Mouse (Mus musculus): ENCODE measurements at regions not wholly inside any gene's neighbourhood (a gene's known extent, or its start where the extent isn't known, plus 50 kb on each side); places are given as distances from the start of the nearest gene placed in this dataset.
A peak's percentile ranks its signal among the peaks of the same experiment; 100 is the strongest.
"Not testable (repeated sequence)": the region's sequence is repeated elsewhere in the genome, so short reads cannot be mapped to it uniquely, and the experiment has no call there.

DNA sequence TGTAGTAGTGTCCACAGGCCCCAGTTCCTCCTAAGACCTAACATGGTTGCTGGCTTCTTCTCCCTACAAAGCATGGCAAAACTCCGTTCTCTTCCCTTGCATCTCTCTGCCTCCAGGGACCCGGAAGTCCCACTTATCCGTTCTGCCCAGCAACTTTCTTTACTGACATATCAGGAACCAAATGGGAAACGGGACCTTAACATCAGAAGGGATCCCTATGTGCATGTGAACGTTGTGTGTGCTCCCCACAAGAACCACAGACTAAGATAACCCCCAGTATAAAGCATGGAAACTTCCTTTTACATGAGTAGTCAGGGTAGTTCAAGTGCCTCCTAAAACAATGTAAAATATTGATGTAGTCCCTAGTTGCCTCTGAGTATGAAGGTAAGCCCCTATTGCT lies 61.6 kb downstream of the Zxdb start:
- no peaks in the 10 kb centered on the region for H3K36me3 ChIP-seq
- WGBS = 62% methylated on average over 5 of the region's 5 CpGs
- no peak overlapping the region for H3K27ac ChIP-seq (ENCODE audit: poor library complexity, severe bottlenecking)

DNA sequence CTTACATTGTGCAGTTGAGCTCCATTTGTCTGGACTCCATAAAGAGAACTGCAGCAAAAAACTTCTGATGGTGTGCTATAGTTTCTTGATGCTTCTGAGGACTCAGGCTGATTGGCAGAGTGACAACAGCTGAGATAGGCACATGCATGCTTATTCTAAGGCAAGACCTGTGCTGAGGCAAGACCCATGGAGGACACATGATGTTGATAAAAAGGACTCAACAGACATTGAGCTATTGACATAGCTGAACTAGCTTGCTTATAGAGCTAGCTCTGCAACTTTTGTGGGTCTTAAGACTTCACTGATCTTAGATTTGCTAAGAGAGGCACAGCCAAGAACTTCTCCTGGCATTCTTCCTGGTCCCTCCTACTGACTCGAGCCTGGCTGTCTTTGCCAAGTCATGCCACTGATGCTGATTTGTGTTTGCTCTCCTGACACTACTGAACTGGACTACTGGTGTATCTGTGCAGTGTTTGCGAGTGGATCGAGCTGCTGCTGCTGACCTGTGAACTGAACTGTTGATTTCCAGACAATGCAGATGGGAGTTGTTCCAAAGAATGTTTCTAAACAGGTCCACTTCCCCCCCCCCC lies 64.1 kb downstream of the Zxdb start:
- Histone ChIP-seq H3K27me3 (replicated peaks) (no peaks in the 10 kb centered on the region), H3K4me2 (no peak overlapping the region), H3K27ac (ENCODE audit: poor library complexity, severe bottlenecking) (no peak overlapping the region), H3K9ac (no peak overlapping the region), H3K9me3 (replicated peaks) (no peaks in the 10 kb centered on the region; the same call in 1 of the 2 replicates), H3K4me3 (no peak overlapping the region), H3K4me1 (replicated peaks) (no peaks in the 10 kb centered on the region), H3K36me3 (no peaks in the 10 kb centered on the region)
- no peak for ATAC-seq (ENCODE audit: insufficient number of reproducible peaks, low FRiP score)
- 75% methylated on average over 3 of the region's 3 CpGs for WGBS

More for the DNA sequence above, 61.6 kb downstream of the Zxdb start:
- H3K4me3 ChIP-seq = no peak overlapping the region
- H3K9ac ChIP-seq = no peak overlapping the region
- no peaks in the 10 kb centered on the region for H3K4me1 ChIP-seq (replicated peaks)
- no peak for ATAC-seq (ENCODE audit: insufficient number of reproducible peaks, low FRiP score)
- no peaks in the 10 kb centered on the region for H3K27me3 ChIP-seq (replicated peaks)
- H3K9me3 ChIP-seq (replicated peaks) = no peaks in the 10 kb centered on the region; the same call in 1 of the 2 replicates
- no peak overlapping the region for H3K4me2 ChIP-seq

GRCm38 (mm10) chrX:94796845-94797244 lies 72.5 kb downstream of the Zxdb start:
- no CpG with 5 or more reads among the region's 37 CpGs for WGBS
- not testable (repeated sequence) for H3K9ac ChIP-seq; H3K36me3 ChIP-seq; H3K4me1 ChIP-seq (replicated peaks); H3K27me3 ChIP-seq (replicated peaks); H3K4me2 ChIP-seq; H3K27ac ChIP-seq (ENCODE audit: poor library complexity, severe bottlenecking); H3K9me3 ChIP-seq (replicated peaks); H3K4me3 ChIP-seq
- ATAC-seq (ENCODE audit: insufficient number of reproducible peaks, low FRiP score) = peak; percentile 46; the same call in 1 of the 2 replicates

- WGBS = no CpG with 5 or more reads among the region's 131 CpGs
- not testable (repeated sequence) for H3K27me3 ChIP-seq (replicated peaks); H3K4me1 ChIP-seq (replicated peaks); H3K4me3 ChIP-seq; H3K9ac ChIP-seq; H3K4me2 ChIP-seq; H3K36me3 ChIP-seq; H3K9me3 ChIP-seq (replicated peaks); H3K27ac ChIP-seq (ENCODE audit: poor library complexity, severe bottlenecking)
- peak; percentile 74 for ATAC-seq (ENCODE audit: insufficient number of reproducible peaks, low FRiP score)
Measured at GRCm38 (mm10) chrX:94797348-94798182, 73.2 kb downstream of the Zxdb start.

GRCm38 (mm10) chrX:94798183-94798619 lies 73.8 kb downstream of the Zxdb start:
- not testable (repeated sequence) for H3K27ac ChIP-seq (ENCODE audit: poor library complexity, severe bottlenecking); H3K4me2 ChIP-seq; H3K36me3 ChIP-seq; H3K9me3 ChIP-seq (replicated peaks); H3K27me3 ChIP-seq (replicated peaks); H3K9ac ChIP-seq; H3K4me1 ChIP-seq (replicated peaks); H3K4me3 ChIP-seq
- ATAC-seq (ENCODE audit: insufficient number of reproducible peaks, low FRiP score) = peak; percentile 57
- WGBS = no CpG with 5 or more reads among the region's 22 CpGs

- not testable (repeated sequence) for H3K27me3 ChIP-seq (replicated peaks); ATAC-seq (ENCODE audit: insufficient number of reproducible peaks, low FRiP score); H3K9ac ChIP-seq; H3K9me3 ChIP-seq (replicated peaks); H3K4me1 ChIP-seq (replicated peaks); H3K4me2 ChIP-seq; H3K27ac ChIP-seq (ENCODE audit: poor library complexity, severe bottlenecking); H3K36me3 ChIP-seq; H3K4me3 ChIP-seq
- WGBS = no CpG with 5 or more reads among the region's 3 CpGs
Measured at GRCm38 (mm10) chrX:94812760-94813159, 88.4 kb downstream of the Zxdb start.

GRCm38 (mm10) chrX:94827524-94827923 lies 103.2 kb downstream of the Zxdb start:
- H3K27me3 ChIP-seq (replicated peaks); H3K9ac ChIP-seq; H3K4me1 ChIP-seq (replicated peaks); H3K4me2 ChIP-seq; H3K36me3 ChIP-seq; H3K4me3 ChIP-seq; ATAC-seq (ENCODE audit: insufficient number of reproducible peaks, low FRiP score); H3K27ac ChIP-seq (ENCODE audit: poor library complexity, severe bottlenecking); H3K9me3 ChIP-seq (replicated peaks): not testable (repeated sequence)
- WGBS = 91% methylated on average over 6 of the region's 6 CpGs

GRCm38 (mm10) chrX:94844110-94844779 lies 119.9 kb downstream of the Zxdb start:
- WGBS = 23% methylated on average over 2 of the region's 2 CpGs
- not testable (repeated sequence) for H3K9me3 ChIP-seq (replicated peaks); ATAC-seq (ENCODE audit: insufficient number of reproducible peaks, low FRiP score); H3K36me3 ChIP-seq; H3K4me3 ChIP-seq; H3K4me2 ChIP-seq; H3K9ac ChIP-seq; H3K4me1 ChIP-seq (replicated peaks); H3K27me3 ChIP-seq (replicated peaks); H3K27ac ChIP-seq (ENCODE audit: poor library complexity, severe bottlenecking)

DNA sequence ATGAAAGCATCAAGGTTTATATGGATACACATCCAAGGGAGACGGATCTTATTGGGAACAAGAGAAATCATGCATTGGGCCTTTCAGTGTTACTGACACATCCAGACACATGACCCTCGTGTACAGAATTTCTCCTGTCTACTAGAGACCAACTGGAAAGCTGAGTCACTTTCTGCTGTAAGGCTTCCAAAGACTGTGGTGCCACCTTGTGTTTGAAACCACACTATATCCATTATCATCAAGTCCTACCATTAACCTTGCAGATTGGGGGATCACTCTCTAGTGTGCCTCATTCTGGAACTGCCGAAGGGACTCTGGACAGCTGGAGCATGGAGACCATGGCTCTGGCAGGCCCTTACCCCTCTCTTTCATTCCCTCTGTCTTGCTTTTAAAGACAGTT lies 125.2 kb downstream of the Zxdb start:
- not testable (repeated sequence) for H3K4me3 ChIP-seq; H3K4me2 ChIP-seq; H3K36me3 ChIP-seq; H3K27me3 ChIP-seq (replicated peaks); H3K9ac ChIP-seq; H3K4me1 ChIP-seq (replicated peaks); H3K9me3 ChIP-seq (replicated peaks); ATAC-seq (ENCODE audit: insufficient number of reproducible peaks, low FRiP score); H3K27ac ChIP-seq (ENCODE audit: poor library complexity, severe bottlenecking)
- 86% methylated on average over 1 of the region's 3 CpGs for WGBS

DNA sequence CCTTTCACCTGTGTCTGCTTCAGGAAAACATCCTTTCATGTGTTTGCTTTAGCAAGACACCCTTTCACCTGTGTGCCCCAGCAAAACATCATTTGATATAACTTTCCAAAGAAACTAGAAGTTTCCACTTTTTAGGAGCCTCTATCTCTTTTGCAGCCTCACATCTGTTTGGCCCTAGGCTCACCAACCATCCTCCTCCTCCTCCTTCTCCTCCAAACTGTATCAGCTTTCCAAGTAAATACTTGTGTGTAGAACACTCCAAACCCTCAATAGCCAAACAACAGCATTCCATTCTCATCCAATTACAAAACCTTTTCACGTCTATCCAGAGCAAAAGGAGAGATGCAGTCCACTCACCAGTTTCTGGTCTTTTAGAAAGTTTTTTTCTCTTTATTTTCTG lies 133.1 kb downstream of the Zxdb start:
- Histone ChIP-seq H3K36me3 (no peaks in the 10 kb centered on the region), H3K4me2 (no peak overlapping the region), H3K27ac (ENCODE audit: poor library complexity, severe bottlenecking) (no peak overlapping the region), H3K4me3 (no peak overlapping the region), H3K4me1 (replicated peaks) (no peaks in the 10 kb centered on the region), H3K27me3 (replicated peaks) (no peaks in the 10 kb centered on the region), H3K9ac (no peak overlapping the region), H3K9me3 (replicated peaks) (no peaks in the 10 kb centered on the region)
- 59% methylated on average over 1 of the region's 1 CpGs for WGBS
- ATAC-seq (ENCODE audit: insufficient number of reproducible peaks, low FRiP score) = no peak

DNA sequence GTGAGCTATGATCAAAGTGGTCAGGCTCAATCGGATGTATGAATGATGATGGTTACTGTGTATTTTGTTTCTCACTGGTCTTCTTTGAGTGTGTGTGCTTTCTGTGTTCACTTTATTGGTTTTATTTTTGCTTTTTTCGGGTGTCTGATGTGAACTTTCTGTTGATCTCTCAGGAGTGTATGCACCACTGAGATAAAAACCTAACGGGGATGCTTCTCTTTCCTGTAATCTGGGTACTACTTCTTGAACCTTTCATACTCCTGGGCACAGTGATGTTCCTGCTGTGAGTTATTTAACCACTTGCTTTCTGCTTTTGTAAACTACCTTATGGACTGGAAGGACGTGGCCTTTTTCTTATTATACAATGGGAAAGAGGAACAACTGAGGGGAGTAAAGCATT lies 133.6 kb downstream of the Zxdb start:
- no peak overlapping the region for H3K9ac ChIP-seq
- no peak overlapping the region for H3K4me3 ChIP-seq
- WGBS = 61% methylated on average over 4 of the region's 4 CpGs
- no peaks in the 10 kb centered on the region for H3K9me3 ChIP-seq (replicated peaks)
- no peaks in the 10 kb centered on the region for H3K27me3 ChIP-seq (replicated peaks)
- H3K4me1 ChIP-seq (replicated peaks) = no peaks in the 10 kb centered on the region
- no peaks in the 10 kb centered on the region for H3K36me3 ChIP-seq
- no peak for ATAC-seq (ENCODE audit: insufficient number of reproducible peaks, low FRiP score)
- H3K27ac ChIP-seq (ENCODE audit: poor library complexity, severe bottlenecking) = no peak overlapping the region
- H3K4me2 ChIP-seq = no peak overlapping the region
